Mouse (Mus musculus) liver, embryonic 14.5 days (tissue): ENCODE results near the gene Phlpp1. TPM values are rescaled to one million over a fixed set of nuclear protein-coding genes. Genes with fewer than 3 reads are reported as not detected.

ENCODE experiments used
- ATAC-seq: fragments of 200-750 bp; cut with Nextera tagmentation; 2 replicates; pipeline ENCODE4 v1.8.0; 2017; ENCODE audit warnings: moderate number of reproducible peaks, mild to moderate bottlenecking, moderate library complexity; ENCODE audit not compliant: insufficient read depth
- DNase-seq, 3 experiments: peaks; one replicate each; pipeline ENCODE4 v3.0.0-alpha.2; 2012 to 2013; ENCODE audit warnings: low read depth in 3 of 3, low spot score in 3 of 3
- H3K27ac ChIP-seq: fragments of 300-500 bp; sonication (generic); 2 replicates; pipeline ENCODE4 v1.5.1; 2014; ENCODE audit warnings: moderate library complexity, mild to moderate bottlenecking, control low read depth, inconsistent platforms
- H3K27me3 ChIP-seq: fragments of 300-500 bp; sonication (generic); 2 replicates; pipeline ENCODE4 v1.6.1; 2014; ENCODE audit warnings: mild to moderate bottlenecking, low read length, moderate library complexity; ENCODE audit not compliant: control insufficient read depth, insufficient read depth
- H3K36me3 ChIP-seq: fragments of 300-500 bp; sonication (generic); replicated peaks from 2 replicates; pipeline ENCODE4 v1.6.1; 2014; ENCODE audit warnings: low read depth; ENCODE audit not compliant: control insufficient read depth, insufficient read depth
- H3K4me1 ChIP-seq, 2 experiments: fragments of 200-500 bp in 1 of 2; fragments of 300-500 bp in 1 of 2; sonication (generic) in 1 of 2; replicated peaks; 2 replicates each; pipeline ENCODE4 v1.6.1; 2012 to 2014; ENCODE audit warnings: antibody characterized with exemption in 1 of 2, inconsistent platforms in 1 of 2, low read length in 1 of 2; ENCODE audit not compliant: control insufficient read depth in 2 of 2, insufficient read depth in 2 of 2
- H3K4me2 ChIP-seq: fragments of 300-500 bp; sonication (generic); 2 replicates; pipeline ENCODE4 v1.6.1; 2014; ENCODE audit warnings: low read depth, mild to moderate bottlenecking, control low read depth, moderate library complexity
- H3K4me3 ChIP-seq, 2 experiments: fragments of 200-500 bp in 1 of 2; fragments of 300-500 bp in 1 of 2; sonication (generic) in 1 of 2; 2 replicates each; pipeline ENCODE4 v1.5.1; 2012 to 2014; ENCODE audit warnings: low read depth in 2 of 2, low read length in 2 of 2, mild to moderate bottlenecking in 2 of 2, control low read depth in 1 of 2, inconsistent platforms in 1 of 2, moderate library complexity in 1 of 2; ENCODE audit not compliant: insufficient read depth in 1 of 2
- H3K9ac ChIP-seq: fragments of 300-500 bp; sonication (generic); replicated peaks from 2 replicates; pipeline ENCODE4 v1.6.1; 2014; ENCODE audit warnings: mild to moderate bottlenecking, control low read depth, moderate library complexity
- H3K9me3 ChIP-seq: fragments of 300-500 bp; sonication (generic); 2 replicates; pipeline ENCODE4 v1.6.1; 2016; ENCODE audit warnings: low read length, mixed read lengths; ENCODE audit not compliant: control insufficient read depth
- CTCF ChIP-seq: IDR thresholded peaks from 2 replicates; pipeline ENCODE4 v1.5.1; 2016; ENCODE audit warnings: antibody characterized with exemption, low read depth, control low read depth
- EP300 ChIP-seq: IDR thresholded peaks from 2 replicates; pipeline ENCODE4 v1.6.1; 2016; ENCODE audit warnings: antibody characterized with exemption, low read depth
- WGBS: fragments of 180-500 bp; shearing (Covaris S2); extraction: QIAGEN DNeasy Blood & Tissue Kit; methylation state at CpG from one replicate; pipeline ENCODE4 v1.1.7; 2014; ENCODE audit not compliant: insufficient replicate concordance; 5-methylcytosine and 5-hydroxymethylcytosine counted together
- polyA plus RNA-seq, 2 experiments: library from polyadenylated mRNA; depleted of rRNA in 1 of 2; stranded (reverse) in 1 of 2; unstranded in 1 of 2; fragments of >200 nt; fragmentation: Nextera tagmentation in 1 of 2; extraction: Ambion mirVana in 1 of 2; gene quantifications; 2 replicates each; pipeline versions ENCODE4 v1.2.1 to v1.2.3; 2012 to 2014

The Phlpp1 gene
- polyA plus RNA-seq, 2 experiments = 0.94 to 1.2 TPM

- Histone ChIP-seq H3K4me1 (peaks cover 0 to 3% of the 10 kb centered on the region in 2 experiments; a peak in 1 of 4 replicates), H3K9me3 (no peaks in the 10 kb centered on the region), H3K4me3 (no peak overlapping the region), H3K27me3 (no peaks in the 10 kb centered on the region), H3K36me3 (no peaks in the 10 kb centered on the region), H3K4me2 (no peak overlapping the region), H3K27ac (no peak overlapping the region), H3K9ac (no peak overlapping the region)
- 64% methylated on average over 5 of the region's 5 CpGs for WGBS
- no peak for DNase-seq
- TF ChIP-seq EP300 = no peak
- TF ChIP-seq CTCF = no peak
- no peak for ATAC-seq
These were observed 37.0 kb downstream of the Phlpp1 start for GRCm38 (mm10) chr1:106208581-106208980.

- no peak for DNase-seq
- H3K9ac ChIP-seq = no peak overlapping the region
- no peak overlapping the region for H3K27ac ChIP-seq
- WGBS = 66% methylated on average over 3 of the region's 3 CpGs
- H3K36me3 ChIP-seq = no peaks in the 10 kb centered on the region
- TF ChIP-seq CTCF (no peak), EP300 (no peak)
- no peaks in the 10 kb centered on the region for H3K9me3 ChIP-seq
- H3K4me1 ChIP-seq = no peaks in the 10 kb centered on the region
- H3K4me3 ChIP-seq = no peak overlapping the region
- H3K4me2 ChIP-seq = no peak overlapping the region
- ATAC-seq = no peak
- no peaks in the 10 kb centered on the region for H3K27me3 ChIP-seq
These were observed 38.9 kb downstream of the Phlpp1 start for GRCm38 (mm10) chr1:106210461-106210860.

GRCm38 (mm10) chr1:106211146-106211545, 39.6 kb downstream of the Phlpp1 start:
- Histone ChIP-seq H3K27ac (no peak overlapping the region), H3K4me2 (no peak overlapping the region), H3K4me3 (no peak overlapping the region), H3K36me3 (no peaks in the 10 kb centered on the region), H3K27me3 (no peaks in the 10 kb centered on the region), H3K9me3 (no peaks in the 10 kb centered on the region), H3K4me1 (no peaks in the 10 kb centered on the region), H3K9ac (no peak overlapping the region)
- TF ChIP-seq CTCF (no peak), EP300 (no peak)
- DNase-seq = no peak
- 60% methylated on average over 5 of the region's 5 CpGs for WGBS
- ATAC-seq = no peak

GRCm38 (mm10) chr1:106220431-106220830, 48.9 kb downstream of the Phlpp1 start:
- TF ChIP-seq CTCF (no peak), EP300 (no peak)
- Histone ChIP-seq H3K27me3 (no peaks in the 10 kb centered on the region), H3K4me2 (no peak overlapping the region), H3K36me3 (no peaks in the 10 kb centered on the region), H3K27ac (no peak overlapping the region), H3K9me3 (no peaks in the 10 kb centered on the region), H3K4me1 (no peaks in the 10 kb centered on the region), H3K4me3 (no peak overlapping the region), H3K9ac (no peak overlapping the region)
- no peak for DNase-seq
- ATAC-seq = no peak
- 44% methylated on average over 6 of the region's 6 CpGs for WGBS

- Histone ChIP-seq H3K4me1 (no peaks in the 10 kb centered on the region), H3K27me3 (no peaks in the 10 kb centered on the region), H3K36me3 (no peaks in the 10 kb centered on the region), H3K9ac (no peak overlapping the region), H3K9me3 (no peaks in the 10 kb centered on the region), H3K4me3 (no peak overlapping the region), H3K4me2 (no peak overlapping the region), H3K27ac (no peak overlapping the region)
- ATAC-seq (no peak), DNase-seq (no peak)
- no peak for TF ChIP-seq EP300
- TF ChIP-seq CTCF = no peak
- WGBS = 71% methylated on average over 1 of the region's 1 CpGs
These were observed 49.8 kb downstream of the Phlpp1 start for GRCm38 (mm10) chr1:106221371-106221770.
